Mouse (Mus musculus): ENCODE data around the gene Card19. TPM values are rescaled to one million over a fixed set of nuclear protein-coding genes. Genes with fewer than 3 reads are reported as not detected.

Gene Card19
- polyA plus RNA-seq, 1 experiment from 2014 or later = 32.3 TPM

DNA sequence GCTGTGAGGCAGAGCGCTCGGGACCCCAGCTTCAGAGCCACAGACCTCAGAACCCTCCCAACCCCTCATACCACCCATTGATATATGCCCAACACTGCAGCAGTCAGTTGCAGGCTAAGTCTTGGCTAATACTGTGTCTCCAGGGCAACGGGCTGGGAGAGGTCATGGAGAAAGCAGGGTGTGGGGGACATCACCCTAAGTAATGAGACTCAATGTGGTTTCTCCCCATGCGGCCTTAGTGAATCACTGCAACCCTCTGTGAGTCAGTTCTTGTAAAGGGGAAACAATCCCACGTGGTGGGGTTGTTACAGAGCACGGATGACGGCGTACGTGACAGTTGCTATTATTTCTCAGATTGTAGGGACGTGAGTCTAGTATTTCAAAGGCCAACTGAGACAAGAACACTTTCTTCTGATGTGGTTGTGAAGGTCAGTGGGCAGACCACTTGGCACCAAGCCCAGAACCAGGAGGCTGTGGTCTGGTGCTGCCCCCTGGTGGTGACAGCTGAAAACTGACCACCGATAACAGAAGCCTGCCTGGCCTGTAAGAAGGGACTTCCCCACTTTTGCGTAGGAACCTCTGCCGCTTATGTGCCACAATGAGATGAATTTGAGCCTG, 10.3 kb downstream of the Card19 start:
- no peaks in the 10 kb centered on the region for H3K4me1 ChIP-seq (ENCODE audit: insufficient read depth)
- no peak overlapping the region for H3K27ac ChIP-seq (ENCODE audit: low read depth)
- no peak overlapping the region for H3K4me3 ChIP-seq (ENCODE audit: low read depth, low read length)
- WGBS (ENCODE audit: insufficient replicate concordance) = 43% methylated on average over 13 of the region's 13 CpGs
- peaks cover 18% of the 10 kb centered on the region for H3K36me3 ChIP-seq (replicated peaks; ENCODE audit: insufficient read depth, low read length)
- no peaks in the 10 kb centered on the region for H3K9me3 ChIP-seq (ENCODE audit: low read length)
- no peak for TF ChIP-seq EP300 (IDR thresholded peaks at IDR 0.05; ENCODE audit: low read depth)
- TF ChIP-seq CTCF (IDR thresholded peaks at IDR 0.05; ENCODE audit: low read depth) = peak; percentile 93
- H3K4me2 ChIP-seq (ENCODE audit: low read depth, low read length) = no peak overlapping the region
- H3K9ac ChIP-seq (replicated peaks) = no peak overlapping the region
- peak; percentile 88 for DNase-seq
- no peaks in the 10 kb centered on the region for H3K27me3 ChIP-seq (ENCODE audit: insufficient read depth, low read length)
- ATAC-seq = peak; percentile 69

DNA sequence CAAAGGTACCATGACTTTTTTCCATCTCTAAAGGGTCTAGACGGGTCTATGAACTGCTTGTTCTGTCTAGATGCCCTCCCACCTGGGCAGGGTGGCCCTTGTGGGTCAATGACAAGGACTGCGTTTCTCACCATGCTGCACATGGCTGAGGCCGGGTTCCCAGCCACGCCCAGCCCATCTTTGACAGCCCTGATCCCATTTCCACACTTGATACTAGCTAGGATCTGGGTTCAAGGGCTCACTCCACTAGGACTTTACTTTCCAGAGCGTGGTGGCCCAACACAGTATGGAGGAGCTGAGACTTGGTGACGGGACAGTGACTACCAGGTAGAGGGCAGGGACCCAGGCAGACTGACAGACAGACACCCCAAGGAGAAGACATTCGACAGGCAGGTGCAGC, 13.3 kb downstream of the Card19 start:
- no peak overlapping the region for H3K27ac ChIP-seq (ENCODE audit: low read depth)
- H3K27me3 ChIP-seq (ENCODE audit: insufficient read depth, low read length) = no peaks in the 10 kb centered on the region
- H3K4me2 ChIP-seq (ENCODE audit: low read depth, low read length) = no peak overlapping the region
- no peak for TF ChIP-seq EP300 (IDR thresholded peaks at IDR 0.05; ENCODE audit: low read depth)
- no peak for TF ChIP-seq CTCF (IDR thresholded peaks at IDR 0.05; ENCODE audit: low read depth)
- no peak overlapping the region for H3K9ac ChIP-seq (replicated peaks)
- H3K9me3 ChIP-seq (ENCODE audit: low read length) = no peaks in the 10 kb centered on the region
- H3K4me3 ChIP-seq (ENCODE audit: low read depth, low read length) = no peak overlapping the region
- WGBS (ENCODE audit: insufficient replicate concordance) = 84% methylated on average over 7 of the region's 7 CpGs
- DNase-seq (no peak), ATAC-seq (no peak)
- peaks cover 14% of the 10 kb centered on the region for H3K36me3 ChIP-seq (replicated peaks; ENCODE audit: insufficient read depth, low read length)
- H3K4me1 ChIP-seq (ENCODE audit: insufficient read depth) = peaks cover 3% of the 10 kb centered on the region; the same call in 1 of the 2 replicates

DNA sequence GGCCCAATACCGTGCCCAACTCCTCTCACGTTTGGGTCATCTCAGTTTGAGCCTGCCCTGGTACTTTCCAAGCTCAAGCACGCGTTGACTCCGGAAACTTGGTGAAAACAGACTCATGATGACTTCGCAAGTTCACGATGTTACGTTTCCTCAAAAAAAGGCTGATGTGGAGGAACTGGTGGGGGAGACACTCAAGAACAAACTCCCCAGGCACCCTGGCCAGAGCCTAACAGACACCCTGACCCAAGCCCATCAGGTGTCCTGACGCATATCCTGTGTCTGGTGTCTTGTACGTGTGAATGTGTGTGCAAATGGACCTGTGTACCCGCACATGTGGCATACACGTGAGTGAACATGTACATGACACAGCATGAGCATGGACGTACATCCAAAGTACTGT, 15.1 kb downstream of the Card19 start:
- no peak overlapping the region for H3K4me2 ChIP-seq (ENCODE audit: low read depth, low read length)
- no peak overlapping the region for H3K9ac ChIP-seq (replicated peaks)
- peaks cover 16% of the 10 kb centered on the region for H3K36me3 ChIP-seq (replicated peaks; ENCODE audit: insufficient read depth, low read length)
- DNase-seq (no peak), ATAC-seq (0 out of 2 replicates have a peak, but pooled peaks have one; percentile 18)
- H3K27me3 ChIP-seq (ENCODE audit: insufficient read depth, low read length) = no peaks in the 10 kb centered on the region
- H3K4me3 ChIP-seq (ENCODE audit: low read depth, low read length) = no peak overlapping the region
- H3K9me3 ChIP-seq (ENCODE audit: low read length) = no peaks in the 10 kb centered on the region
- peak overlapping the region; percentile 31; the same call in 1 of the 2 replicates for H3K27ac ChIP-seq (ENCODE audit: low read depth)
- H3K4me1 ChIP-seq (ENCODE audit: insufficient read depth) = peaks cover 12% of the 10 kb centered on the region
- 53% methylated on average over 13 of the region's 13 CpGs for WGBS (ENCODE audit: insufficient replicate concordance)
- TF ChIP-seq EP300 (IDR thresholded peaks at IDR 0.05; ENCODE audit: low read depth) = no peak
- no peak for TF ChIP-seq CTCF (IDR thresholded peaks at IDR 0.05; ENCODE audit: low read depth)

DNA sequence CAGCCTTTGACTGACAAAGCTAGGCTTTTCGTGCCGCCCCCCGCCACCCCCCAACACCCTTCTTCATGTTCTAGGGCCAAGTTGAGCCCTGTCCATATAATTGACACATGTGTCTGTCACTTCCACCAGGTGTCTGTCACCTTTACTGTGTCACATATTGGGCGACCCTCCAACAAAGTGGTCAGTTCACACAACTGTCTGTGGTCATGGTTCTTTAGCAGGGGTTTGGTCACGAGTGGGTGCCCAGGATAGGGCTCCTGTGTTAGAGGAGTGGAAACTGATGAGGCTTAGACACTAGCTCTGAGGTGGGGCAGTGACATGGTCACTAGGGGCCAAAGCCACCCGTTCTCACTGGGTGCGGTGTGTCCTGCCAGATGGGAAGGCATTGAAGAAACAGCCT, 15.9 kb downstream of the Card19 start:
- H3K36me3 ChIP-seq (replicated peaks; ENCODE audit: insufficient read depth, low read length) = peaks cover 20% of the 10 kb centered on the region
- TF ChIP-seq EP300 (IDR thresholded peaks at IDR 0.05; ENCODE audit: low read depth) (no peak), CTCF (IDR thresholded peaks at IDR 0.05; ENCODE audit: low read depth) (no peak)
- DNase-seq (no peak), ATAC-seq (no peak)
- H3K9ac ChIP-seq (replicated peaks) = no peak overlapping the region
- no peaks in the 10 kb centered on the region for H3K9me3 ChIP-seq (ENCODE audit: low read length)
- H3K4me3 ChIP-seq (ENCODE audit: low read depth, low read length) = no peak overlapping the region
- 83% methylated on average over 7 of the region's 7 CpGs for WGBS (ENCODE audit: insufficient replicate concordance)
- no peak overlapping the region for H3K4me2 ChIP-seq (ENCODE audit: low read depth, low read length)
- no peaks in the 10 kb centered on the region for H3K27me3 ChIP-seq (ENCODE audit: insufficient read depth, low read length)
- peaks cover 14% of the 10 kb centered on the region for H3K4me1 ChIP-seq (ENCODE audit: insufficient read depth)
- H3K27ac ChIP-seq (ENCODE audit: low read depth) = 0 out of 2 replicates have a peak overlapping the region, but pooled peaks have one; percentile 30

DNA sequence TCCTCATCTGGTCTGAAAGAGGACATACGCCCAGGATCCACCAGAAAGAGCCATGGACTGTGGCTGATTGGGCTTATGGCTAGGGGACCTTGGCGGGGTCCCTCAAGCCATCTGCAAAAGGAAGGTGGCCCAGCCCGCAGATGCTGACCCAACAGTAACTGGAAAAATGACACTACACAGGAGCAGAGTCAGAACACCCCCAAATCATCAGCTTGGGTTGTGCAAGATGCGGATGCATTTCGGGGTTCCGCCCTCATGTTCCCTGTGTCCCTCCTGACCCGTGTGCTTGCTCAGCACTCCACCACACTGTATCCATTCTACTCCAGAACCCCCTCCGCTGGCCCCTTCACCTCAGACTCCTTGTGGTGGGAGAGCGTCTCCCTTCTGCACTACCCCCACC, 17.1 kb downstream of the Card19 start:
- WGBS (ENCODE audit: insufficient replicate concordance) = 72% methylated on average over 9 of the region's 9 CpGs
- no peak for TF ChIP-seq CTCF (IDR thresholded peaks at IDR 0.05; ENCODE audit: low read depth)
- TF ChIP-seq EP300 (IDR thresholded peaks at IDR 0.05; ENCODE audit: low read depth) = no peak
- Histone ChIP-seq H3K4me2 (ENCODE audit: low read depth, low read length) (no peak overlapping the region), H3K4me3 (ENCODE audit: low read depth, low read length) (no peak overlapping the region), H3K27me3 (ENCODE audit: insufficient read depth, low read length) (no peaks in the 10 kb centered on the region), H3K9ac (replicated peaks) (no peak overlapping the region), H3K9me3 (ENCODE audit: low read length) (no peaks in the 10 kb centered on the region), H3K36me3 (replicated peaks; ENCODE audit: insufficient read depth, low read length) (peaks cover 14% of the 10 kb centered on the region), H3K4me1 (ENCODE audit: insufficient read depth) (peaks cover 14% of the 10 kb centered on the region), H3K27ac (ENCODE audit: low read depth) (no peak overlapping the region)
- ATAC-seq (no peak), DNase-seq (no peak)

DNA sequence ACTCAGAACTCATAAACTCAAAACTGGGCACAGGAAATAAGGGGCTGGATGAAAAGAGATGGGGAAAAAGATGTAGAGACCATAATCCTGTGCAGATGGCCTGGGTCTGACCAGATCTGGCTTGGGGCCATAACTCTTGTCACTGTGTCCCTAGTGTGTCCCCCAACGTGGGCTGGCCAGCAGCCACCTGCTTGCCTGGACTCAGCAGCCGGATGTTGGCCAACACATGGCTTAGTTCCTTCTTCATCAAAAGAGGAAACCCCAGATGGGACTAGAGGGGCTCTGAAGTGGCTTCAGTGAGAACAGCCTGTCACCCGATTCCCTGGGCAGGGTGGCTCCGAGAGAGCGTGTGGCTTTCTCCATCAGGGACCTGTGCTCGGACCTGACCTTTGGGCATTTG, 19.1 kb downstream of the Card19 start:
- WGBS (ENCODE audit: insufficient replicate concordance) = 31% methylated on average over 6 of the region's 6 CpGs
- peak; percentile 49 for ATAC-seq
- no peak for TF ChIP-seq EP300 (IDR thresholded peaks at IDR 0.05; ENCODE audit: low read depth)
- no peak for TF ChIP-seq CTCF (IDR thresholded peaks at IDR 0.05; ENCODE audit: low read depth)
- H3K27ac ChIP-seq (ENCODE audit: low read depth) = peak overlapping the region; percentile 60; the same call in 1 of the 2 replicates
- H3K36me3 ChIP-seq (replicated peaks; ENCODE audit: insufficient read depth, low read length) = peaks cover 18% of the 10 kb centered on the region
- peak overlapping the region; percentile 13; the same call in 1 of the 2 replicates for H3K4me2 ChIP-seq (ENCODE audit: low read depth, low read length)
- peaks cover 32% of the 10 kb centered on the region for H3K4me1 ChIP-seq (ENCODE audit: insufficient read depth)
- no peak overlapping the region for H3K9ac ChIP-seq (replicated peaks)
- no peaks in the 10 kb centered on the region for H3K9me3 ChIP-seq (ENCODE audit: low read length)
- peak; percentile 60 for DNase-seq
- no peaks in the 10 kb centered on the region for H3K27me3 ChIP-seq (ENCODE audit: insufficient read depth, low read length)
- H3K4me3 ChIP-seq (ENCODE audit: low read depth, low read length) = no peak overlapping the region
